Mouse (Mus musculus) hematopoietic stem cell, adult 5-6 weeks (primary cell): ENCODE results near the gene Mapk8. TPM values are rescaled to one million over a fixed set of nuclear protein-coding genes. Genes with fewer than 3 reads are reported as not detected.
"Not testable (repeated sequence)": the region's sequence is repeated elsewhere in the genome, so short reads cannot be mapped to it uniquely, and the experiment has no call there.

Source experiments
- ATAC-seq, 2 experiments: fragments of 125-278 bp in 1 of 2; replicated peaks in 1 of 2; 2 replicates each; pipeline ENCODE4 v1.8.0; 2016 to 2017; ENCODE audit warnings: inconsistent platforms in 2 of 2, mild to moderate bottlenecking in 2 of 2, moderate number of reproducible peaks in 2 of 2, low read depth in 1 of 2, moderate TSS enrichment in 1 of 2; ENCODE audit not compliant: low FRiP score in 2 of 2, poor library complexity in 2 of 2, severe bottlenecking in 2 of 2, insufficient read depth in 1 of 2, low TSS enrichment in 1 of 2
- total RNA-seq: library from RNA; stranded (forward); fragments of 172-1452, 232-1000 nt; gene quantifications from 2 replicates; pipeline ENCODE4 v1.2.3, GENCODE M21; 2017

The Mapk8 gene
- total RNA-seq: 69.9 and 89.5 TPM in 2 replicates

- peak; percentile 86 to 96 for ATAC-seq
Observed at GRCm38 (mm10) chr14:33447027-33447569, at the start of gene Mapk8. Gene Mapk8, minus strand, starts transcription at chr14:33447158.

- no peak for ATAC-seq
Observed at GRCm38 (mm10) chr14:33495226-33495625, 48.3 kb upstream of the Mapk8 start.

GRCm38 (mm10) chr14:33487805-33488550, 41.0 kb upstream of the Mapk8 start:
- no peak for ATAC-seq

GRCm38 (mm10) chr14:33481991-33482390, 35.0 kb upstream of the Mapk8 start:
- ATAC-seq: no peak

- ATAC-seq: no peak
Observed at GRCm38 (mm10) chr14:33476094-33476760, 29.3 kb upstream of the Mapk8 start.

GRCm38 (mm10) chr14:33474461-33474860, 27.5 kb upstream of the Mapk8 start:
- ATAC-seq: no peak

GRCm38 (mm10) chr14:33471331-33471730, 24.4 kb upstream of the Mapk8 start, which contains the start of gene Frmpd2:
Gene Frmpd2, plus strand, starts transcription at chr14:33471696.
- ATAC-seq: no peak

- ATAC-seq: no peak
Observed at GRCm38 (mm10) chr14:33467766-33468165, 20.8 kb upstream of the Mapk8 start.

GRCm38 (mm10) chr14:33463658-33464057, 16.7 kb upstream of the Mapk8 start:
- no peak for ATAC-seq

- no peak for ATAC-seq
Observed at GRCm38 (mm10) chr14:33450331-33450730, 3.4 kb upstream of the Mapk8 start.

- ATAC-seq: no peak
Observed at GRCm38 (mm10) chr14:33449296-33449840, 2.4 kb upstream of the Mapk8 start.

GRCm38 (mm10) chr14:33448276-33448675, 1.3 kb upstream of the Mapk8 start:
- no peak for ATAC-seq

- no peak for ATAC-seq
Observed at GRCm38 (mm10) chr14:33446561-33447023, 366 bp downstream of the Mapk8 start.

GRCm38 (mm10) chr14:33445962-33446361, 996 bp downstream of the Mapk8 start:
- ATAC-seq: no peak

- ATAC-seq: no peak
Observed at GRCm38 (mm10) chr14:33443780-33444179, 3.2 kb downstream of the Mapk8 start.

GRCm38 (mm10) chr14:33432485-33432884, 14.5 kb downstream of the Mapk8 start:
- ATAC-seq: not testable (repeated sequence)

- no peak; a peak in 1 of 4 replicates for ATAC-seq
Observed at GRCm38 (mm10) chr14:33424124-33424523, 22.8 kb downstream of the Mapk8 start.

GRCm38 (mm10) chr14:33423003-33423402, 24.0 kb downstream of the Mapk8 start:
- ATAC-seq: peak in 1 of 2 experiments; percentile 42; a peak in 1 of 4 replicates
